Mouse (Mus musculus): Measurements from ENCODE around the gene Lysmd2. TPM values are rescaled to one million over a fixed set of nuclear protein-coding genes. Genes with fewer than 3 reads are reported as not detected.

The Lysmd2 gene
- polyA plus RNA-seq (2015; fragmentation: Nextera tagmentation; extraction: Ambion mirVana): 39.1 and 39.2 TPM in 2 replicates

DNA sequence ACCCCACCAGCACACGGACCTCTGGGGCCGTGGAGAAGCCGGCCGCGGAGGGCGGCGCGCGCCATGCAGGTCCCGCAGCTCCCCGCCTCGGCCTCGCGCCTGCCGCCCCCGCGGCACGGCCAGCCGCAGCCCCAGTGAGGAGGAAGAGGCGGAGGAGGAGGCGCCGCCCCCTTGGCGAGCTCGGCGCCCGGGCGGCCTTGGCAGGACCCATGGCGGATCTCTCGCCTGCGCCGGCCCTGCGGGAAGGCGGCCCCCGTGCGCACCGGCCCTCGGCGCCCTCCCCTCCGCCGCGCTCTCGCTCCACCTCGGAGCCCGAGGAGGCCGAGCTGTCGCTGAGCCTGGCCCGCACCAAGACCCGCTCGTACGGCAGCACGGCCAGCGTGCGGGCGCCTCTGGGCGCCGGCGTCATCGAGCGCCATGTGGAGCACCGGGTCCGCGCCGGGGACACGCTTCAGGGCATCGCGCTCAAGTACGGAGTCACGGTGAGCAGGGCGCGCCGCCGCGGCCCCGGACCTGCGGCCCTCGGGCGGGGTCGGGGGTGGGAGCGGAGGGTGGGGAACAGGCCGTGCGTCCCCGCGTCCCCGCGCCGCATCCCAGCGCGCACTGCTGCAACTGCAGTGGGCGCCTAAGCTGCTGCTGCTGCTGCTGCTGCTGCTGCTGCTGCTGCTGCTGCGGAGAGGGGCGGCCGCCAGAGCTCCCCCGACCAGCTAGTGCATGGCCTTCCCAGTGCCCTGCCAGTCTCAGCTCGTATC lies at the start of gene Lysmd2:
Lysmd2 (plus strand) TSS at position 186 of the 752 bp plus-strand sequence.

DNA sequence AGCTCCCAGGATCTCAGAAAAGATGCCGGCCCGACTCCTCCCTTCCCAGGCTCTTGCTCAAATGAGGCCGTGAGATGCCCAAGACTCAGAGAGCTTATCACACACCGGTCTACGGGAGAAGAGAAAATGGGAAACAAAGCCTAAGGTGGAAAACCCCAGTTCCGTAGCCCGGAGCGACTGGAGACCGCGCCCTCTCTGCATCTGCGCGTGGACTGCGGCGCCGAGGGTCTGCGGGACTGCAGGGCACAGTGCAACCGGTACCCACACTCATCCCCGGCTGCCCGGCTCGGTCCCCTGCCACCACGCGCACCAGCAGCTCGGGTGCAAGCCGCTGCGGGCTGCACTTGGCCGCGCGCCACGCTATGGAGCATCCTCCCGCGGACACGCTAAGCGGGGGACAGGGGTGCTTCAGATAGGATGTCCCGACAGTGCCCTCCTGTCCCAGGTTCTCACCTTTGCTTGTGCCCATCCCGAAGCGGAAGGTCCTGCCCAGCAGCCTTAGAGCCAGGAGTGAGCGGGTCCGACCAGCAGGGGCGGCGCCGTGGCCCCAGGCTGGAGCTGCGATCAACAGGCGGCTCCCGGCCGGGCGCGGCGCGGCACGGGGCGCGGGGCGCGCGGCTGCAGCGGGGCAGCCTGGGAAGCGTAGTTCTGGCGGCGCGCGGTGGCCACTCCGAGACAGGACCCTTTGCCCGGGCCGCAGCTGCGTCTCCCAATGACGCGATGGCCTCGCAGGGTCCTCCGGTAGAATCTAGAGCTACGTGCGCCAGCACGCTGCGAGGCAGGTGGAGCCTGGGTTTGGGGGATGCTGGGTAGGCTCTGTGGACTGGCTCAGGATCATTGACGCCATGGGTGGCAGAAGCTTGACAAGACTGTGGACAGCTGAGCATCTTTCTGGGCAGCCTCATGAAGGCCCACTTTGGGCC lies 14.7 kb upstream of the Lysmd2 start, which contains the start of gene Tmod2:
Tmod2 (minus strand) TSS at position 755 of the 923 bp plus-strand sequence.

DNA sequence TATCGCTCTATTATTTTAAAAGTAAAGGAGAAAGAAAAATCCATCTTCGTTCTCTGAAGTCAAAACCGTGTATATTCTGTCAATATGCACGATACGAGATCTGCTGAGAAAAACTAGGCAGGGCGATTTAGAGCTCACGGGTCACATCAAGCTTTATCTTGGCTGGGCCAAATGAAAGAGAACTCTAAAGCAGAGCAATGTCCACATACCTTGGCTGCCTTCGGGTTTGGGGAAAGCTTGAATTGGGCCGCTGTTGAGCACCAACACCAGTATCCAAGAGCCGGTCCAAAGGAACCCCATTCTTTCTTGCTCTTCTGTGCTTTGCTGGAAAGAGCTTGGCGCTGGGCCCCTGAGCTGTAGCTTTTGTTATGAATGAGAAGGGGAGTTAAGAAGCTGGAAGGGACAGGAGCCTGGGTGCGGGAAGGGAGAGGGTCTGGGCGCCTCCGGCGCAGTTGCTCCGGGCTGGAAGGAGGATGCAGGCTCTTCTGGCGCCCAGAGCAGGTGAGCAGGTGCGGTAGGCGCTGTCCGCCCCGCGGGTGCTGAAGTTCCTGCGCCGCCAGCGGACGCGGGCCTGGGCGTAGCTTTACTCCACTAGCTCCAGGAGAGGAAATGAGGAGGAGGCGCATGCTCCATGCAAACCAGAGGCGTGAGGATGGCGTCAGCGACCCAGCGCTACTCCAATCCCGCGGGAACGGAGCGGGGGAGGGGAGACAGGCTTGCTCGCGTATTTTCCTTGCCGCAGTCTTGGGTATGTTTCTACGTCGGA lies 58.1 kb downstream of the Lysmd2 start, which contains the start of gene Scg3:
Scg3 (minus strand) TSS at position 631 of the 766 bp plus-strand sequence.

Other genes with a start within 250 kb of the Lysmd2 start
- gene Mapk6, start 215.7 kb upstream of the Lysmd2 start, polyA plus RNA-seq (2015; fragmentation: Nextera tagmentation; extraction: Ambion mirVana): 31.5 and 42.6 TPM in 2 replicates
- gene Leo1, start 184.2 kb upstream of the Lysmd2 start, polyA plus RNA-seq (2015; fragmentation: Nextera tagmentation; extraction: Ambion mirVana): 26.2 and 27.1 TPM in 2 replicates
- 35.3 and 50.9 TPM in 2 replicates for gene Tmod3, start 66.1 kb upstream of the Lysmd2 start, polyA plus RNA-seq (2015; fragmentation: Nextera tagmentation; extraction: Ambion mirVana)
- 23.2 and 32.8 TPM in 2 replicates for gene Tmod2, start 14.4 kb upstream of the Lysmd2 start, polyA plus RNA-seq (2015; fragmentation: Nextera tagmentation; extraction: Ambion mirVana)
- 1.2 and 1.6 TPM in 2 replicates for gene Scg3, start 58.3 kb downstream of the Lysmd2 start, polyA plus RNA-seq (2015; fragmentation: Nextera tagmentation; extraction: Ambion mirVana)
- 3.0 and 3.1 TPM in 2 replicates for gene Bmp5, start 149.6 kb downstream of the Lysmd2 start, polyA plus RNA-seq (2015; fragmentation: Nextera tagmentation; extraction: Ambion mirVana)

Data from skeletal muscle tissue, postnatal 0 days (tissue).